Mouse (Mus musculus) embryonic facial prominence, embryonic 10.5 days (tissue): ENCODE measurements around the gene Clps. TPM values are rescaled to one million over a fixed set of nuclear protein-coding genes. Genes with fewer than 3 reads are reported as not detected.
A peak's percentile ranks its signal among the peaks of the same experiment; 100 is the strongest.
"Not testable (repeated sequence)": the region's sequence is repeated elsewhere in the genome, so short reads cannot be mapped to it uniquely, and the experiment has no call there.

Source experiments
- DNase-seq: peaks from one replicate; pipeline ENCODE4 v3.0.0-alpha.2; 2017; ENCODE audit warnings: low spot score
- H3K27ac ChIP-seq: fragments of 300-500 bp; sonication (generic); replicated peaks from 2 replicates; pipeline ENCODE4 v1.5.1; 2016; ENCODE audit warnings: mild to moderate bottlenecking
- H3K27me3 ChIP-seq: fragments of 300-500 bp; sonication (generic); replicated peaks from 2 replicates; pipeline ENCODE4 v1.6.1; 2016; ENCODE audit warnings: low read depth, mild to moderate bottlenecking; ENCODE audit not compliant: poor library complexity, severe bottlenecking
- H3K36me3 ChIP-seq: fragments of 300-500 bp; sonication (generic); replicated peaks from 2 replicates; pipeline ENCODE4 v1.6.1; 2016; ENCODE audit warnings: mild to moderate bottlenecking, moderate library complexity
- H3K4me1 ChIP-seq: fragments of 300-500 bp; sonication (generic); 2 replicates; pipeline ENCODE4 v1.6.1; 2016
- H3K4me3 ChIP-seq: fragments of 300-500 bp; sonication (generic); 2 replicates; pipeline ENCODE4 v1.5.1; 2016; ENCODE audit warnings: mild to moderate bottlenecking, moderate library complexity
- H3K9me3 ChIP-seq: fragments of 300-500 bp; sonication (generic); 2 replicates; pipeline ENCODE4 v1.6.1; 2016; ENCODE audit warnings: mild to moderate bottlenecking
- WGBS: fragments of 180-500 bp; shearing (Covaris S2); methylation state at CpG from one replicate; pipeline ENCODE4 v1.1.7; 2016; 5-methylcytosine and 5-hydroxymethylcytosine counted together
- polyA plus RNA-seq: library from polyadenylated mRNA; unstranded; fragments of >200 nt; fragmentation: Nextera tagmentation; extraction: Ambion mirVana; gene quantifications from 2 replicates; pipeline ENCODE4 v1.2.1, GENCODE M21; 2016

Clps gene
- polyA plus RNA-seq, 1 experiment from 2014 or later: not detected

DNA sequence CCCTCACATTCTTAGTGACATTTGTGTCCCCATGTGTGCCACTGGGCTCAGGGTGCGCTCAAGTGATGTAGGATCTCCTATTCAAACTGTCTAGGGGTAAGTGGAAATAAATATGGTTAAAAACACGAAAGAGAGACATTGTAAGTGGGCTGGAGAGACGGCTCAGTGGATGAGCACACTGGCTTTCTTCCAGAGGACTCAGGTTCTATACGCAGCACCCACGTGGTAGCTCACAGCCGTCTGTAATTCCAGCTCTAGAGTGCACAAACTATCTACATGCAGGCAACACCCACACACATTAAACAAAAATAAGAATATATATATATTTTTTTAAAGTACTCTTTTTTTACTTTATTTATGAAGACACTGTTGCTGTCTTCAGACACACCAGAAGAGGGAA, 12.4 kb upstream of the Clps start:
- Histone ChIP-seq H3K36me3 (no peaks in the 10 kb centered on the region), H3K4me3 (no peak overlapping the region), H3K9me3 (no peaks in the 10 kb centered on the region), H3K27me3 (peaks cover 6% of the 10 kb centered on the region; the same call in 1 of the 2 replicates), H3K27ac (no peak overlapping the region), H3K4me1 (peaks cover 10% of the 10 kb centered on the region)
- 88% methylated on average over 6 of the region's 6 CpGs for WGBS
- no peak for DNase-seq

DNA sequence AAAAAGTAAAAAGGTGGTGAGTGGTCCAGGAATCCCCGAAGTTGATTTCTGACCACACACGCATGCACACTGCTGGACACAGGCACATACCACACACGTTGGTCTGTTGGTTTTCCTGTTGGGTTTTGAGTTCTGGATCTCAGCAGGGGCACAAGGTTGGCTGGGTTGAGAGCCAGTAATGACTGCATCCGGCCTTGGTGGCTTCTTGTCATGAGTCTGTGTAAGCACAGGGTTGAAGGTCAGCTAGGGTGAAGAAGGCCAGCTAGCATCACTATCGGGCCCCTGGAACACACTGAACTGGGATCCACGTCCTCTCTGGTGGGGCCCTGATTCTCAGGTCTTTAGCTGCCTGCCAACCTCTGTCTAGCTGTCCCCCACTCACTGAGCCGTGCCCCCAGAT, 12.0 kb upstream of the Clps start:
- Histone ChIP-seq H3K9me3 (no peaks in the 10 kb centered on the region), H3K27ac (no peak overlapping the region), H3K27me3 (peaks cover 6% of the 10 kb centered on the region; the same call in 1 of the 2 replicates), H3K4me3 (no peak overlapping the region), H3K36me3 (no peaks in the 10 kb centered on the region), H3K4me1 (peaks cover 10% of the 10 kb centered on the region)
- 84% methylated on average over 7 of the region's 7 CpGs for WGBS
- DNase-seq: no peak

DNA sequence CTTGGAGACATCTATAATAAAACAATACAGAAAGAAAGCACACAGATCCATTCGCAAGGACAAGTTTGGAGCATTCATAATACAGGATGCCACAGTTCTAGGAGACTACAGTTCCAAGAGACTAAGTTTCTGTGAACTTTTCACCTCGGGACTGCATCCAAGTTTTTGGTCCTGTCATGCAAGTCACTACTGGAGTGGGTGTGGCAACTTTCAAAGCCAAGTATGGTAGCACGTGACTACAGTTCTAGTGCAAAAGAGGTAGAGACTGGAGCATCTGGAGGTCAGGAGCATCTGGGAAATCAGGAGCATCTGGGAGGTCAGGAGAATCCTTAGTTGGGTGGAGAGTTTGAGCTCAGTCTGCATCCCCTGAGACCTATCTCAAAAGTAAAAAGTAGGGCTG, 11.3 kb upstream of the Clps start:
- 84% methylated on average over 3 of the region's 3 CpGs for WGBS
- Histone ChIP-seq H3K9me3 (no peaks in the 10 kb centered on the region), H3K4me1 (peaks cover 10% of the 10 kb centered on the region), H3K36me3 (no peaks in the 10 kb centered on the region), H3K4me3 (no peak overlapping the region), H3K27ac (no peak overlapping the region), H3K27me3 (peaks cover 6% of the 10 kb centered on the region; the same call in 1 of the 2 replicates)
- no peak for DNase-seq

DNA sequence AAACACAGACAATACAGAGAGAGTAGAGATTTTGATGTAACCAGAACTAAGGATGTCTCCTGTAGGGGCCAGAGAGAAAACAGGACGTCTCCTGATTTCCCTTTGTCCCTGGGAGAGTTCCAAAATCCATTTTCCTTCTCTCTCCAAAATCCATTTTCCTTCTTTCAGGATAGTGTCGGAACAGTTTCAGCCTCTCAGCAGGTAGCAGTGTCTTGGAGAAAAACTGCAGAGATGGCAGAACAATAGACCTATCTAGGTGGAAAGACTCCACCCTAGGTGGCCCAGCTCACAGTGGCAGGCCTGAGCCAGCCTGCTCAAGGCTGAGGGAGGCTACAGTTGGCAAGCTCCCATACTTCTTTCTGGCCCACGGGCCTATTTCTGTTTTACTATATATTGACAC, 7.0 kb upstream of the Clps start:
- no peak for DNase-seq
- WGBS: 39% methylated on average over 3 of the region's 3 CpGs
- H3K36me3 ChIP-seq: no peaks in the 10 kb centered on the region
- no peak overlapping the region for H3K27ac ChIP-seq
- no peaks in the 10 kb centered on the region for H3K9me3 ChIP-seq
- no peak overlapping the region for H3K4me3 ChIP-seq
- no peaks in the 10 kb centered on the region for H3K27me3 ChIP-seq
- no peaks in the 10 kb centered on the region for H3K4me1 ChIP-seq

DNA sequence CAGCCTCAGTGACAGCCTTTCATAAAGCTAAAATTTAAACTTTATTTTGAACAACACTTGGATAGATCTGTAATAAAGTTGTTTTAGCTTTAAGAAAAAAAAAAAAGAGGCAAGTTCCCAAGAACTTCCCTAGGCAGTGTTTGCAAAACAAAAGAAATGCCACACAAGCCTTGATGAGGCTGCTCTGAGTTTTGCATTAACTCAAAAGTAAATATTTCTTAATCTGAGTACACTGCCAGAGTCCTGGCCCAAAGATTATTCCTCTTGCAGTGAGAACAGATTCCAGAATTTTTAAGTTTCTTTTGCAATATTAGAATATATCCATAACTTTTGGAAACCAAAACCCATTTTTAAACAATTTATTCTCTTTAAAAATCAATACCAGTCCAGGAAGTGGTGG, 4.6 kb upstream of the Clps start:
- DNase-seq: no peak
- no peak overlapping the region for H3K27ac ChIP-seq
- H3K4me3 ChIP-seq: no peak overlapping the region
- H3K27me3 ChIP-seq: no peaks in the 10 kb centered on the region
- H3K9me3 ChIP-seq: no peaks in the 10 kb centered on the region
- no peaks in the 10 kb centered on the region for H3K36me3 ChIP-seq
- H3K4me1 ChIP-seq: peaks cover 22% of the 10 kb centered on the region

DNA sequence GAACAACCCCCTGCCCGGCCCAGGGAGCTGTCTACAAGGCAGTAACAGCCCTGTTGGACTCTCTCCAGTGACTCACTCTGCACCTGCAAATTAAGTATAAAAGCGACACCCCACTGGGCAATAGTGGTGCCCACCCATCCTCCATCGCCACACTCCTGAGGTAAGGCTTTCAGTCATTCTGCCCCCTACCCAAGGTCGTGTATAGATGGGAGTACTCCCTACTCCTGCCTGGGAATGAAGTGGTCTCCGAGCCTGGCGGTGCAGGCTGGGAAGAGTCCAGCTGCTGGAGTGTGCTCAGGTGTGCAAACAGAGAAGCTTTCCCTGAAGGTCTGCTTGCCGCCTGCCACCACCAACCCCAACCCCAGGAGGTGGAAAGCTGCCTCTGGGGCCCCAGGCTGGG, 1.0 kb upstream of the Clps start:
- H3K27me3 ChIP-seq: no peaks in the 10 kb centered on the region
- no peak overlapping the region for H3K4me3 ChIP-seq
- no peaks in the 10 kb centered on the region for H3K9me3 ChIP-seq
- 63% methylated on average over 7 of the region's 7 CpGs for WGBS
- peak overlapping the region; percentile 44; the same call in 1 of the 2 replicates for H3K27ac ChIP-seq
- no peaks in the 10 kb centered on the region for H3K36me3 ChIP-seq
- no peak for DNase-seq
- peaks cover 44% of the 10 kb centered on the region for H3K4me1 ChIP-seq

DNA sequence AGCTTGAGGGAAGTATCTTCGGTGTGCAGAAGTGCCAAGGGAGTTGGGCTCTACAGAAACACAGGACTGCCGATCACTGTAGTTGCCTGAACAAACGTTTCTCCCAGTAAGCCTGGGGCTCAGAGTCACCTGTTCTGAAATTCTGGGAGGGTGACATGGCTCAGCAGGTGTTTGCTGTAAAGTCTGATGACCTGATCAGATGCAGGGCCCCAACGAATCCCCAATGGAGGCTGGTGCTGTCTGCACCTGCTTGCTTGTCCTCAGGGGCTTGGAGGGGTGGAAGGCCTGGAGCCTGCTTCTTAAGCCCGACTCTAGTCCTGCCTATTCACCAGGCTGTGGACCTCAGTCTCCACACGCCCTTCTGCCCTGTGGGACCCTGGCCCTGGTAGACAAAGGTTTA, 2.8 kb downstream of the Clps start:
- WGBS: 72% methylated on average over 6 of the region's 6 CpGs
- peak overlapping the region; percentile 82 for H3K27ac ChIP-seq
- no peak overlapping the region for H3K4me3 ChIP-seq
- no peaks in the 10 kb centered on the region for H3K36me3 ChIP-seq
- peaks cover 71% of the 10 kb centered on the region for H3K4me1 ChIP-seq
- no peak for DNase-seq
- no peaks in the 10 kb centered on the region for H3K9me3 ChIP-seq
- no peaks in the 10 kb centered on the region for H3K27me3 ChIP-seq

DNA sequence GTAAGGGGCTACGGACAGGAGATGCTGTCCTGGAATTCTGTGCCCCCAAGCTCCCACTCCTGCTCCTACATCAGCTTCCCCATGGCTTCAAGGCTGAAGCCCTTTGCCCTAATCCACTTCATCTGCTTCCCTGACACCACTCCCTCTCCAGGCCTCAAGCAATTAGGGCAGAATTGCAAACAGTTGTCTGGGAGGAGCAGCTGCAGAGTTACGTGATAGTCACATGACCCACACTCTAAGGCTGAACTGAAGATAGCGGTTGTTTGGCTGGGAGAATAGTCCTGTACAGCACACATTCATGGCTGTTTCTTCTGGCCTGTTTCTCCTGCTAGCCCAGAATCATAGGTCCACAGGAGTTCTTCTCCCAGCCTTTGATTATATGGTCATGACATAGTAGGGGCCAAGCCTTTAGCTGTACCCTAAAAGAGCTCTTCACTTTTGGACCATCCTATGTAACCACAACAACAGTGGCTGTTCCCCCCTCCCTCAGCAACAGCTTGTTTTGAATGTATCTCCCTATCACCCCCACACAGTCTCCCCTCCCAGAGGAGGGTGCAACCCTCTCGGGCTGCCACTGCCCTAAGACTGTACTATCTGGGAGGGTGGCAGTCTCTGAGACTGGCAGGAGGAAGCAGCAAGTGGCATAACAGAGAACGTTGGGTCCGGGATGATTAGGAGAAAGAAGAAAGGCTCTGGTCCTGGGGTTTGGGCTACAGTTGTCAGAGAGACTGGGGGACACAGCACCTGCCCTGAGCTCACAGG, 3.8 kb downstream of the Clps start:
- Histone ChIP-seq H3K4me1 (peaks cover 71% of the 10 kb centered on the region), H3K27ac (peak overlapping the region; percentile 82), H3K4me3 (no peak overlapping the region), H3K27me3 (no peaks in the 10 kb centered on the region), H3K9me3 (no peaks in the 10 kb centered on the region), H3K36me3 (no peaks in the 10 kb centered on the region)
- peak; percentile 74 for DNase-seq
- 50% methylated on average over 6 of the region's 6 CpGs for WGBS

DNA sequence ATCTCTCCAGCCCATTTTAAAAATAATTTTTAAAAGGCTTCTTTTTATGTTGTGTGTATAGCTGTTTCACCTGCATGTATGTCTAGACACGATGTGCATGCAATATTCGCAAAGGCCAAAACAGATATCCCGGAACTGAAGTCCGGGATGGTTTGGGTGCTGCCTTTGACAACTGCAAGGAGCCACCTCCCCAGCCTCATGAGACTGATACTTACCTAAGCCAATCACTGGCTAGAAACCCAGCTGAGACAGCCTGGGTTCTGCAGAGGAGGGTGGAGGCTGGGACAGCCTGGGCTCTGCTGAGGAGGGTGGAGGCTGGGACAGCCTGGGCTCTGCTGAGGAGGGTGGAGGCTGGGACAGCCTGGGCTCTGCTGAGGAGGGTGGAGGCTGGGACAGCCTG, 6.5 kb downstream of the Clps start:
- WGBS: 91% methylated on average over 4 of the region's 4 CpGs
- H3K27me3 ChIP-seq, H3K36me3 ChIP-seq, DNase-seq, H3K9me3 ChIP-seq, H3K4me3 ChIP-seq: not testable (repeated sequence)
- Histone ChIP-seq H3K4me1 (peaks cover 57% of the 10 kb centered on the region), H3K27ac (peak overlapping the region; percentile 66)

DNA sequence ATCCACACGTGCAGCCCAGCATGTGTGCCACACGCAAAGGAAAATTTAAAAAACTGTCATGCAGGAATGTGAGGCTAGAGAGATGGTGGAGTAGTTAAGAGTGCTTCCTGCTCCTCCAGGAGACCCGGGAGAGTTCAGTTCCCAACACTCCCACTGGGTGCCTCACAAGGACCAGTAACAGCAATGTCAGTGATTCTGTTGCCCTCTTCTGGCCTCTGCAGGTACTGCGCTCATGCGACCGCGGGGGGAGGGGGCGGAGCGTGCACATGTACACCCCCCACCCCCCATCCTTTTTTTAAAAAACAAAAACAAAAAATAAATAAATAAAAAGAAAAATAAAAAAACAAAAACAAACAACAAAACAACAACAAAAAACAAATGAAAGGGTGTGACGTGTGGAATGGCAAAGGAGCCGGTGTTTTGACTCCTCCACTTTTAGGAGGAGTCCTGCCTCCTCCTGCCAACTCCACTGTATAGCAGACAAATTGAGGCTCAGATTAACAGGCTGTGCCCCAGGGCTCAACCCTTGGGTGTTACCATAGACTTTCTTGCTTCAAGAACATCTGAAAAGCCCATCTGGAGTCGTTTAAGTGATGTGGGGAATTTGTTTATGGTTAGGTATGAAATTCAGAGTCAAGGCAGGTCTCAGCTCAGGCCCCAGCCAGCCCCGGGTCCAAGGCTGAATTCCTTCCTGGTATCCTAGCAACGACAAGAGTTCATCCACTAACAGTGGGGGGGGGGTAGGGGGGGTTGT, 7.3 kb downstream of the Clps start:
- 0 out of 2 replicates have a peak, but pooled peaks cover 3% of the 10 kb centered on the region for H3K27me3 ChIP-seq
- peak; percentile 88 for DNase-seq
- 4% methylated on average over 14 of the region's 14 CpGs for whole genome bisulfite sequencing
- peak overlapping the region; percentile 20; the same call in 1 of the 2 replicates for H3K4me3 ChIP-seq
- no peaks in the 10 kb centered on the region for H3K36me3 ChIP-seq
- H3K9me3 ChIP-seq: no peaks in the 10 kb centered on the region
- peak overlapping the region; percentile 77 for H3K27ac ChIP-seq
- H3K4me1 ChIP-seq: peaks cover 58% of the 10 kb centered on the region

DNA sequence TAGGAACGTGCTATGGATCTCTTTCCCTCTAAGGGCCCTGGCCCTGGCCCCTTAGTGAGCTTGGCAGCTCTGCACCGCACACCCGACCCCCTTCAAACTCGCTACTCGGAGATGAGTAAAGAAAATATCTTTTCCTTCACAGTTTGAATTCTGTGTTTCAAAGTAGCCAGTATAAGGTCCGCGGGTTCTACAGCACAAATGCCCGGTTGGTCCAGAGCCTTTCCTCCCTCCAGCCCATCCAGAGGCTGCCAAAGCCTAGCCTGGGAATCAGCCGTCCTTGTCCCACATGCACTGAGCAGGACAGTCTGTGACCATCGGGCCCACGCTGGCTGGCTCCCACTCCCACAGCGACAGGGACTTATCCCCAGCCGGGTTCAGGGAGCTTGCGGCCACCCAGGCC, 11.5 kb downstream of the Clps start, which contains the start of gene Clpsl2:
Clpsl2 (plus strand) TSS at position 301 of the 400 bp plus-strand sequence.
- Histone ChIP-seq H3K4me1 (peaks cover 38% of the 10 kb centered on the region), H3K27ac (peak within 1 kb of the TSS; percentile 0; the same call in 1 of the 2 replicates), H3K27me3 (0 out of 2 replicates have a peak, but pooled peaks cover 3% of the 10 kb centered on the region), H3K36me3 (no peaks in the 10 kb centered on the region), H3K9me3 (no peaks in the 10 kb centered on the region), H3K4me3 (no peak within 1 kb of the TSS)
- 76% methylated on average over 14 of the region's 14 CpGs for WGBS
- no peak for DNase-seq

DNA sequence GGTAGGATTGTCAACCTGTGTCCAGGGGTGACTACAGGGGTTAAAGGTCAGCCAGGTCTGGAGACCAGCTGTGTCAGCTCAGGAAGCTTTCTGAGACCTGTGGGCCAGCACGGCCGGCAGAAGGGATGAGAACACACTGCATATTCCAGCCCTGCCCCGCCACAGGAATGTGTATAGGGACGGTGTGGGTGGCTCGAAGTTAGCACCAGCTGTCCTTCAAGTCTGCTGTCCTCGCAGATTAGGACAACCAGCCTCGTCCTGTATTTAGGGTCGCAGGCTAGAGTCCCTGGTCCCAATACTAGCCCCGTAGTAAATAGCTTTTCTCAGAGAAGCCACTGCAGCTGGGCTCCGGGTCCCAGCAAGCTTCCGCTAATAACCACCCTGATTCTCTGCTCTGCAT, 12.0 kb downstream of the Clps start:
- Histone ChIP-seq H3K4me1 (peaks cover 32% of the 10 kb centered on the region), H3K27me3 (0 out of 2 replicates have a peak, but pooled peaks cover 3% of the 10 kb centered on the region), H3K27ac (no peak overlapping the region; the same call in 1 of the 2 replicates), H3K4me3 (no peak overlapping the region), H3K36me3 (no peaks in the 10 kb centered on the region), H3K9me3 (no peaks in the 10 kb centered on the region)
- DNase-seq: no peak
- WGBS: 67% methylated on average over 11 of the region's 11 CpGs

DNA sequence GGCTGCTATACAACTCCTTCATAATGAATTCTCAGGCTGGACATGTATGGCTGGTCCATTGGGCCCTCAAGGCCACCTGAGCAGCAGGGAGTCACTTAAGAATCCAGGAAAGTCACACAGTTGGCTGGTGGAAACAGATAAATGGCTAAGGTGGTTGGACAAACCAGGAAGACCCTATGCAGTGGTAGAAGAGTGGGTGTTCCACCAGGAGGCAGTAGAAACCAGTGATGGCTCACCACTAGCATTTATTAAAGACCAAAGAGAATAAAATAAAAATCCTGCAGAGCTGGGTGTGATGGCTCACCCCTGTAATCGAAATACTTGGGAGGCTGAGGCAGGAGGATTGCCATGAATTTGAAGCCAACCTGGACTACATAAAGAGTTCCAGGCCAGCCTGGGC, 13.6 kb downstream of the Clps start:
- Histone ChIP-seq H3K36me3 (no peaks in the 10 kb centered on the region), H3K27ac (no peak overlapping the region), H3K27me3 (0 out of 2 replicates have a peak, but pooled peaks cover 3% of the 10 kb centered on the region), H3K4me3 (no peak overlapping the region), H3K9me3 (peaks cover 2% of the 10 kb centered on the region; the same call in 1 of the 2 replicates), H3K4me1 (peaks cover 19% of the 10 kb centered on the region)
- 94% methylated on average over 1 of the region's 1 CpGs for WGBS
- DNase-seq: no peak
